8 mouse cellular contexts compared by ENCODE assay signal in genomic region chr13:58115227-58115626, GRCm38 (mm10). TPM values are rescaled to one million over a fixed set of nuclear protein-coding genes. Genes with fewer than 3 reads are reported as not detected.
DNase-seq lines count a peak whose midpoint lies in the region; ATAC-seq and TF ChIP-seq lines count a peak whose summit lies in the region.

No protein-coding gene starts in this region.

- no peaks in the 10 kb centered on the region for H3K36me3 ChIP-seq in heart, postnatal 0 days (replicated peaks; ENCODE audit: control insufficient read depth, insufficient read depth, low read length)
- no peaks in the 10 kb centered on the region for H3K36me3 ChIP-seq in limb, embryonic 13.5 days

- H3K9ac ChIP-seq in heart, postnatal 0 days (replicated peaks; ENCODE audit: low read depth, low read length), result no peak overlapping the region
- no peak overlapping the region for H3K9ac ChIP-seq in limb, embryonic 13.5 days

- no peak for TF ChIP-seq EP300 in heart, postnatal 0 days (IDR thresholded peaks at IDR 0.05; ENCODE audit: low read depth)

- ATAC-seq in heart, postnatal 0 days (ENCODE audit: insufficient read depth, low read depth), result peak; percentile 60
- ATAC-seq in limb, embryonic 13.5 days (ENCODE audit: low FRiP score, low read depth), result no peak
- peak; percentile 13; the same call in 1 of the 2 replicates for ATAC-seq in megakaryocyte-erythroid progenitor cell, adult 5-6 weeks (replicated peaks; ENCODE audit: low FRiP score, low TSS enrichment, poor library complexity, severe bottlenecking)

- peaks cover 12% of the 10 kb centered on the region; the same call in 1 of the 2 replicates for H3K4me1 ChIP-seq in heart, postnatal 0 days (ENCODE audit: control insufficient read depth, insufficient read depth)
- peaks cover 26% of the 10 kb centered on the region for H3K4me1 ChIP-seq in limb, embryonic 13.5 days

- no peaks in the 10 kb centered on the region for H3K9me3 ChIP-seq in heart, postnatal 0 days (replicated peaks; ENCODE audit: control insufficient read depth, low read length)
- H3K9me3 ChIP-seq in limb, embryonic 13.5 days, result no peaks in the 10 kb centered on the region

- DNase-seq in adrenal gland, postnatal 14 days, result peak; percentile 53
- no peak for DNase-seq in adrenal gland, postnatal 25 days
- peak; percentile 79 for DNase-seq in heart, postnatal 0 days (ENCODE audit: low spot score)
- DNase-seq in natural killer cell, adult 2 months (ENCODE audit: low spot score in 2 of 2), result no peak
- DNase-seq in right cerebral cortex, postnatal 4 days, result no peak
- DNase-seq in embryo, embryonic 11 days, result no peak

- no peak for TF ChIP-seq CTCF in heart, postnatal 0 days (IDR thresholded peaks at IDR 0.05; ENCODE audit: low read depth)

- H3K27me3 ChIP-seq in heart, postnatal 0 days (ENCODE audit: control insufficient read depth, insufficient read depth, low read length), result no peaks in the 10 kb centered on the region
- H3K27me3 ChIP-seq in limb, embryonic 13.5 days, result peaks cover 5% of the 10 kb centered on the region; the same call in 1 of the 2 replicates

- WGBS in heart, postnatal 0 days, result 20% methylated on average over 13 of the region's 13 CpGs
- WGBS in limb, embryonic 13.5 days, result 28% methylated on average over 13 of the region's 13 CpGs

- peak overlapping the region; percentile 0; the same call in 1 of the 2 replicates for H3K4me2 ChIP-seq in heart, postnatal 0 days (ENCODE audit: low read depth, low read length)
- H3K4me2 ChIP-seq in limb, embryonic 13.5 days (replicated peaks), result 0 out of 2 replicates have a peak overlapping the region, but pooled peaks have one; percentile 9

- no peak overlapping the region for H3K4me3 ChIP-seq in heart, postnatal 0 days (ENCODE audit: low read depth, low read length)
- no peak overlapping the region for H3K4me3 ChIP-seq in limb, embryonic 13.5 days

- H3K27ac ChIP-seq in heart, postnatal 0 days (ENCODE audit: low read depth), result no peak overlapping the region
- H3K27ac ChIP-seq in limb, embryonic 13.5 days, result no peak overlapping the region

RNA-seq across cellular contexts. Expression of gene Klhl3, which starts 1.8 kb away (rescaled TPM):
- total RNA-seq in adrenal gland, postnatal 14 days (2021), result 2.4 and 3.1 TPM in 2 replicates
- 1.5 and 3.2 TPM in 2 replicates for total RNA-seq in adrenal gland, postnatal 25 days (2021)
- 5.6 and 6.1 TPM in 2 replicates for total RNA-seq in heart, postnatal 0 days (2014; rRNA removed; ENCODE audit: low replicate concordance)
- 7.4 and 8.3 TPM in 2 replicates for polyA plus RNA-seq in heart, postnatal 0 days (2015; fragmentation: Nextera tagmentation; extraction: Ambion mirVana)
- 4.2 and 4.4 TPM in 2 replicates for polyA plus RNA-seq in limb, embryonic 13.5 days (2015; fragmentation: Nextera tagmentation; extraction: Ambion mirVana)
- total RNA-seq in megakaryocyte-erythroid progenitor cell, adult 5-6 weeks (2014; fragmentation: Nextera tagmentation), result 0.07 TPM in 1 of 2 replicates, not detected in the other
- total RNA-seq in megakaryocyte-erythroid progenitor cell, adult 5-6 weeks (2017), result 0.38 TPM in 1 of 2 replicates, not detected in the other

RNA-seq across cellular contexts. Expression of gene Hnrnpa0, which starts 13.1 kb away (rescaled TPM):
- total RNA-seq in adrenal gland, postnatal 14 days (2021), result 121 and 133 TPM in 2 replicates
- total RNA-seq in adrenal gland, postnatal 25 days (2021), result 115 and 127 TPM in 2 replicates
- total RNA-seq in heart, postnatal 0 days (2014; rRNA removed; ENCODE audit: low replicate concordance), result 99.7 and 100.0 TPM in 2 replicates
- polyA plus RNA-seq in heart, postnatal 0 days (2015; fragmentation: Nextera tagmentation; extraction: Ambion mirVana), result 22.6 and 23.2 TPM in 2 replicates
- polyA plus RNA-seq in limb, embryonic 13.5 days (2015; fragmentation: Nextera tagmentation; extraction: Ambion mirVana), result 52.9 and 58.5 TPM in 2 replicates
- 113 and 115 TPM in 2 replicates for total RNA-seq in megakaryocyte-erythroid progenitor cell, adult 5-6 weeks (2014; fragmentation: Nextera tagmentation)
- 88.6 and 91.6 TPM in 2 replicates for total RNA-seq in megakaryocyte-erythroid progenitor cell, adult 5-6 weeks (2017)

RNA-seq across cellular contexts. Expression of gene Idnk, which starts 42.2 kb away (rescaled TPM):
- total RNA-seq in adrenal gland, postnatal 14 days (2021), result 45.4 and 48.0 TPM in 2 replicates
- 45.4 and 55.2 TPM in 2 replicates for total RNA-seq in adrenal gland, postnatal 25 days (2021)
- 17.4 and 23.2 TPM in 2 replicates for total RNA-seq in heart, postnatal 0 days (2014; rRNA removed; ENCODE audit: low replicate concordance)
- polyA plus RNA-seq in heart, postnatal 0 days (2015; fragmentation: Nextera tagmentation; extraction: Ambion mirVana), result 33.3 and 36.3 TPM in 2 replicates
- polyA plus RNA-seq in limb, embryonic 13.5 days (2015; fragmentation: Nextera tagmentation; extraction: Ambion mirVana), result 38.9 and 41.3 TPM in 2 replicates
- 28.7 and 32.6 TPM in 2 replicates for total RNA-seq in megakaryocyte-erythroid progenitor cell, adult 5-6 weeks (2014; fragmentation: Nextera tagmentation)
- total RNA-seq in megakaryocyte-erythroid progenitor cell, adult 5-6 weeks (2017), result 29.1 and 43.7 TPM in 2 replicates

Comparison
In these comparisons a context has a peak if more than half of its experiments do, and no peak if none do; other contexts are left out.
1. DNase-seq: peak in adrenal gland, postnatal 14 days (single experiment) and heart, postnatal 0 days (single experiment); none in adrenal gland, postnatal 25 days (single experiment), natural killer cell, adult 2 months (0 of 2), right cerebral cortex, postnatal 4 days (single experiment) and embryo, embryonic 11 days (single experiment).